Mouse (Mus musculus) midbrain, embryonic 15.5 days (tissue): Measurements from ENCODE around the gene Aldh1a3. TPM values are rescaled to one million over a fixed set of nuclear protein-coding genes. Genes with fewer than 3 reads are reported as not detected.

Experiments used
- ATAC-seq: fragments of 200-750 bp; cut with Nextera tagmentation; replicated peaks from 2 replicates; pipeline ENCODE4 v1.8.0; 2017; ENCODE audit warnings: moderate TSS enrichment
- H3K27ac ChIP-seq: fragments of 300-500 bp; sonication (generic); 2 replicates; pipeline ENCODE4 v1.5.1; 2015; ENCODE audit warnings: mild to moderate bottlenecking, inconsistent platforms
- H3K27me3 ChIP-seq: fragments of 300-500 bp; sonication (generic); replicated peaks from 2 replicates; pipeline ENCODE4 v1.6.1; 2015; ENCODE audit warnings: inconsistent platforms
- H3K36me3 ChIP-seq: fragments of 300-500 bp; sonication (generic); replicated peaks from 2 replicates; pipeline ENCODE4 v1.6.1; 2015; ENCODE audit warnings: inconsistent platforms
- H3K4me1 ChIP-seq: fragments of 300-500 bp; sonication (generic); 2 replicates; pipeline ENCODE4 v1.6.1; 2015; ENCODE audit warnings: inconsistent platforms
- H3K4me2 ChIP-seq: fragments of 300-500 bp; sonication (generic); 2 replicates; pipeline ENCODE4 v1.6.1; 2015; ENCODE audit warnings: inconsistent platforms, mild to moderate bottlenecking, moderate library complexity
- H3K4me3 ChIP-seq: fragments of 300-500 bp; sonication (generic); 2 replicates; pipeline ENCODE4 v1.5.1; 2015; ENCODE audit warnings: mild to moderate bottlenecking, inconsistent platforms
- H3K9ac ChIP-seq: fragments of 300-500 bp; sonication (generic); 2 replicates; pipeline ENCODE4 v1.6.1; 2015; ENCODE audit warnings: mild to moderate bottlenecking, inconsistent platforms
- H3K9me3 ChIP-seq: fragments of 300-500 bp; sonication (generic); 2 replicates; pipeline ENCODE4 v1.6.1; 2016; ENCODE audit warnings: inconsistent platforms
- WGBS: fragments of 180-500 bp; shearing (Covaris S2); methylation state at CpG from one replicate; pipeline ENCODE4 v1.1.7; 2015; ENCODE audit warnings: mixed read lengths; 5-methylcytosine and 5-hydroxymethylcytosine counted together
- polyA plus RNA-seq: library from polyadenylated mRNA; unstranded; fragments of >200 nt; fragmentation: Nextera tagmentation; extraction: Ambion mirVana; gene quantifications from 2 replicates; pipeline ENCODE4 v1.2.1, GENCODE M21; 2015

Aldh1a3 gene
- polyA plus RNA-seq, 1 experiment from 2014 or later: 0.83 TPM

GRCm38 (mm10) chr7:66384891-66385290 lies 42.4 kb downstream of the Aldh1a3 start:
- H3K4me1 ChIP-seq: peaks cover 19% of the 10 kb centered on the region
- WGBS: 94% methylated on average over 8 of the region's 8 CpGs
- H3K27me3 ChIP-seq: peaks cover 17% of the 10 kb centered on the region; the same call in 1 of the 2 replicates
- H3K9ac ChIP-seq: no peak overlapping the region
- ATAC-seq: no peak
- no peak overlapping the region for H3K27ac ChIP-seq
- no peak overlapping the region for H3K4me2 ChIP-seq
- H3K4me3 ChIP-seq: no peak overlapping the region
- no peaks in the 10 kb centered on the region for H3K36me3 ChIP-seq
- H3K9me3 ChIP-seq: no peaks in the 10 kb centered on the region

- peaks cover 17% of the 10 kb centered on the region; the same call in 1 of the 2 replicates for H3K27me3 ChIP-seq
- peaks cover 19% of the 10 kb centered on the region for H3K4me1 ChIP-seq
- no peaks in the 10 kb centered on the region for H3K9me3 ChIP-seq
- no peak overlapping the region for H3K9ac ChIP-seq
- no peaks in the 10 kb centered on the region for H3K36me3 ChIP-seq
- no peak overlapping the region for H3K27ac ChIP-seq
- ATAC-seq: no peak
- H3K4me3 ChIP-seq: no peak overlapping the region
- WGBS: 83% methylated on average over 5 of the region's 5 CpGs
- H3K4me2 ChIP-seq: no peak overlapping the region
These were observed 43.1 kb downstream of the Aldh1a3 start for GRCm38 (mm10) chr7:66384213-66384612.

GRCm38 (mm10) chr7:66376560-66376959 lies 50.8 kb downstream of the Aldh1a3 start:
- Histone ChIP-seq H3K4me1 (no peaks in the 10 kb centered on the region), H3K9ac (no peak overlapping the region), H3K27me3 (no peaks in the 10 kb centered on the region), H3K4me3 (no peak overlapping the region), H3K27ac (no peak overlapping the region), H3K9me3 (no peaks in the 10 kb centered on the region), H3K4me2 (no peak overlapping the region), H3K36me3 (no peaks in the 10 kb centered on the region)
- ATAC-seq: no peak
- 85% methylated on average over 10 of the region's 10 CpGs for WGBS

- H3K9ac ChIP-seq: no peak overlapping the region
- H3K4me1 ChIP-seq: no peaks in the 10 kb centered on the region
- no peak for ATAC-seq
- no peaks in the 10 kb centered on the region for H3K27me3 ChIP-seq
- H3K36me3 ChIP-seq: no peaks in the 10 kb centered on the region
- H3K4me2 ChIP-seq: no peak overlapping the region
- WGBS: 92% methylated on average over 4 of the region's 4 CpGs
- no peak overlapping the region for H3K27ac ChIP-seq
- H3K4me3 ChIP-seq: no peak overlapping the region
- H3K9me3 ChIP-seq: no peaks in the 10 kb centered on the region
These were observed 51.6 kb downstream of the Aldh1a3 start for GRCm38 (mm10) chr7:66375736-66376135.

- 93% methylated on average over 3 of the region's 3 CpGs for WGBS
- H3K36me3 ChIP-seq: no peaks in the 10 kb centered on the region
These were observed 53.9 kb downstream of the Aldh1a3 start for GRCm38 (mm10) chr7:66373391-66373790.

GRCm38 (mm10) chr7:66370970-66371369 lies 56.3 kb downstream of the Aldh1a3 start:
- no peaks in the 10 kb centered on the region for H3K27me3 ChIP-seq
- no peak overlapping the region for H3K4me3 ChIP-seq
- no peak overlapping the region for H3K27ac ChIP-seq
- H3K9me3 ChIP-seq: no peaks in the 10 kb centered on the region
- H3K9ac ChIP-seq: no peak overlapping the region
- H3K4me1 ChIP-seq: no peaks in the 10 kb centered on the region
- 91% methylated on average over 6 of the region's 6 CpGs for WGBS
- no peaks in the 10 kb centered on the region for H3K36me3 ChIP-seq
- H3K4me2 ChIP-seq: no peak overlapping the region
- ATAC-seq: no peak

More at GRCm38 (mm10) chr7:66373391-66373790, 53.9 kb downstream of the Aldh1a3 start:
- Histone ChIP-seq H3K9ac (no peak overlapping the region), H3K27me3 (no peaks in the 10 kb centered on the region), H3K27ac (no peak overlapping the region), H3K4me3 (no peak overlapping the region), H3K4me1 (no peaks in the 10 kb centered on the region), H3K4me2 (no peak overlapping the region), H3K9me3 (no peaks in the 10 kb centered on the region)
- no peak for ATAC-seq

GRCm38 (mm10) chr7:66369934-66370445 lies 57.3 kb downstream of the Aldh1a3 start:
- no peaks in the 10 kb centered on the region for H3K9me3 ChIP-seq
- no peak overlapping the region for H3K9ac ChIP-seq
- WGBS: 85% methylated on average over 5 of the region's 5 CpGs
- no peak overlapping the region for H3K27ac ChIP-seq
- no peaks in the 10 kb centered on the region for H3K36me3 ChIP-seq
- H3K27me3 ChIP-seq: no peaks in the 10 kb centered on the region
- H3K4me2 ChIP-seq: no peak overlapping the region
- no peak for ATAC-seq
- H3K4me3 ChIP-seq: no peak overlapping the region
- no peaks in the 10 kb centered on the region for H3K4me1 ChIP-seq

GRCm38 (mm10) chr7:66369071-66369933 lies 58.0 kb downstream of the Aldh1a3 start:
- no peaks in the 10 kb centered on the region for H3K27me3 ChIP-seq
- H3K36me3 ChIP-seq: no peaks in the 10 kb centered on the region
- H3K27ac ChIP-seq: no peak overlapping the region
- no peaks in the 10 kb centered on the region for H3K9me3 ChIP-seq
- H3K4me2 ChIP-seq: no peak overlapping the region
- no peak overlapping the region for H3K9ac ChIP-seq
- WGBS: 70% methylated on average over 5 of the region's 5 CpGs
- no peak for ATAC-seq
- no peak overlapping the region for H3K4me3 ChIP-seq
- no peaks in the 10 kb centered on the region for H3K4me1 ChIP-seq

GRCm38 (mm10) chr7:66365904-66366303 lies 61.4 kb downstream of the Aldh1a3 start, which contains the start of gene Gm10974:
Gene Gm10974, plus strand, starts transcription at chr7:66365905.
- Histone ChIP-seq H3K4me2 (no peak within 1 kb of the TSS), H3K9ac (no peak within 1 kb of the TSS), H3K4me3 (no peak within 1 kb of the TSS), H3K4me1 (no peaks in the 10 kb centered on the region), H3K36me3 (no peaks in the 10 kb centered on the region), H3K9me3 (no peaks in the 10 kb centered on the region), H3K27me3 (no peaks in the 10 kb centered on the region), H3K27ac (no peak within 1 kb of the TSS)
- no peak for ATAC-seq
- 72% methylated on average over 2 of the region's 2 CpGs for WGBS

GRCm38 (mm10) chr7:66365411-66365810 lies 61.9 kb downstream of the Aldh1a3 start:
- no peaks in the 10 kb centered on the region for H3K4me1 ChIP-seq
- no peaks in the 10 kb centered on the region for H3K36me3 ChIP-seq
- H3K4me2 ChIP-seq: no peak overlapping the region
- no peaks in the 10 kb centered on the region for H3K9me3 ChIP-seq
- no peak overlapping the region for H3K9ac ChIP-seq
- H3K27ac ChIP-seq: no peak overlapping the region
- no peaks in the 10 kb centered on the region for H3K27me3 ChIP-seq
- no peak for ATAC-seq
- H3K4me3 ChIP-seq: no peak overlapping the region
- WGBS: 83% methylated on average over 2 of the region's 2 CpGs

- Histone ChIP-seq H3K27me3 (no peaks in the 10 kb centered on the region), H3K4me3 (no peak overlapping the region), H3K9me3 (no peaks in the 10 kb centered on the region), H3K4me2 (no peak overlapping the region), H3K4me1 (no peaks in the 10 kb centered on the region), H3K9ac (no peak overlapping the region), H3K27ac (no peak overlapping the region), H3K36me3 (no peaks in the 10 kb centered on the region)
- no peak for ATAC-seq
- WGBS: 94% methylated on average over 11 of the region's 11 CpGs
These were observed 62.8 kb downstream of the Aldh1a3 start for GRCm38 (mm10) chr7:66364491-66364890.

GRCm38 (mm10) chr7:66359044-66359443 lies 68.3 kb downstream of the Aldh1a3 start:
- Histone ChIP-seq H3K4me1 (no peaks in the 10 kb centered on the region), H3K27ac (no peak overlapping the region), H3K9me3 (no peaks in the 10 kb centered on the region), H3K9ac (no peak overlapping the region), H3K4me2 (no peak overlapping the region), H3K4me3 (no peak overlapping the region), H3K27me3 (no peaks in the 10 kb centered on the region), H3K36me3 (no peaks in the 10 kb centered on the region)
- 95% methylated on average over 4 of the region's 4 CpGs for WGBS
- no peak for ATAC-seq

- no peaks in the 10 kb centered on the region for H3K9me3 ChIP-seq
- WGBS: 89% methylated on average over 3 of the region's 3 CpGs
These were observed 68.9 kb downstream of the Aldh1a3 start for GRCm38 (mm10) chr7:66358461-66358860.

More at GRCm38 (mm10) chr7:66358461-66358860, 68.9 kb downstream of the Aldh1a3 start:
- Histone ChIP-seq H3K4me2 (no peak overlapping the region), H3K27me3 (no peaks in the 10 kb centered on the region), H3K27ac (no peak overlapping the region), H3K9ac (no peak overlapping the region), H3K4me1 (no peaks in the 10 kb centered on the region), H3K36me3 (no peaks in the 10 kb centered on the region), H3K4me3 (no peak overlapping the region)
- no peak for ATAC-seq
